Mouse (Mus musculus) ES-E14 (cell line): Measurements from ENCODE around the gene Itga1.

Source experiments
- HCFC1 ChIP-seq: IDR thresholded peaks from 2 replicates; pipeline ENCODE4 v1.6.1; 2012; ENCODE audit warnings: low read length, inconsistent platforms, borderline replicate concordance; ENCODE audit not compliant: insufficient read depth
- MAFK ChIP-seq: IDR thresholded peaks from 2 replicates; pipeline ENCODE4 v1.6.1; 2014; ENCODE audit warnings: mild to moderate bottlenecking, low read depth, low read length, inconsistent platforms; ENCODE audit not compliant: insufficient read depth
- ZNF384 ChIP-seq: IDR thresholded peaks from 2 replicates; pipeline ENCODE4 v1.6.1; 2012; ENCODE audit warnings: low read depth, low read length, inconsistent platforms

DNA sequence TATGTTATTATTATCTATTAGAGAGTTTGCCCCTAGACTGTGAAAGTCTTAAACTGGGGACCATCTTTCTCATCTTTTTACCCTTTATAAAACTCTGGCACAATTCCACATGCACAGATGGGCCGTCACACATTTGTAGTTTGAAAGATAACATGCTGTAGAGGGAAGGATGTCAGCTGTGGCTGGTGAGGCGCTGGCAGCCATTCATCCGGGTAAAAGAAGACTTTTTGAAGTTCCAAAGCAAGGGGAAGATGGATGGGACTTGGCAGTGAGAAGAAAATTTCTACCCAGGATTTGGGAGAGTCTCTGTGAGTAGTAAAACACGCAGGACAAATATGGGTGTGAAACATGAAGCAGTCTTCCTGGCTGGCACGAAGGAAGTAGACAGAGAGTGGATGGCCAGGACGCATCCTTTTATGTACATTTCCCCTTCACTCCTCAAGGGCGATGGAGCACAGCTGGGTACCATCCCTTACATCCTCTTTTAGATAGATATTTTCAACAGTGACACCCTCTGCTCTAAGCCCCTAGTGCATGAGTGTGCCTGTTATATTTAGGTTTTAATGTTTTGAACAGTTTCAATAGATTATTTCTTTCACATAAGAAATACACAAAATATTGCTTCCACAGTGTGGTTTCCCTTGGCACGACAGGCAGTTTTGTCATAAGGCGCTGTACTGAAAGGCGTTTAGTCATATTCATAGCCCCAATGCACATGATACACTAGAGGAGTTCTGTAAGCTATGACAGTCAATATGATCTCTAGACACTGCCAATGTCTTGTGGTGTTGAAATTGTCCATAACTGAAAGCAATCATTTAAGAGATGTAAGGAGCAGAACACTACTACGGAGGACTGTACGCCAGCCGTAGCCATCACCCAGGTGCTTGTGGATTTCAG, 50.9 kb downstream of the Itga1 start:
- TF ChIP-seq HCFC1: no peak
- TF ChIP-seq ZNF384: no peak
- no peak for TF ChIP-seq MAFK
